Mouse (Mus musculus) liver, postnatal 0 days (tissue): ENCODE results near the gene Maff.

Source experiments
- CTCF ChIP-seq: sonication (generic); IDR thresholded peaks from 2 replicates; pipeline ENCODE4 v1.5.1; 2016; ENCODE audit warnings: antibody characterized with exemption, low read depth
- EP300 ChIP-seq: IDR thresholded peaks from 2 replicates; pipeline ENCODE4 v1.6.1; 2016; ENCODE audit warnings: antibody characterized with exemption, low read depth, mild to moderate bottlenecking

DNA sequence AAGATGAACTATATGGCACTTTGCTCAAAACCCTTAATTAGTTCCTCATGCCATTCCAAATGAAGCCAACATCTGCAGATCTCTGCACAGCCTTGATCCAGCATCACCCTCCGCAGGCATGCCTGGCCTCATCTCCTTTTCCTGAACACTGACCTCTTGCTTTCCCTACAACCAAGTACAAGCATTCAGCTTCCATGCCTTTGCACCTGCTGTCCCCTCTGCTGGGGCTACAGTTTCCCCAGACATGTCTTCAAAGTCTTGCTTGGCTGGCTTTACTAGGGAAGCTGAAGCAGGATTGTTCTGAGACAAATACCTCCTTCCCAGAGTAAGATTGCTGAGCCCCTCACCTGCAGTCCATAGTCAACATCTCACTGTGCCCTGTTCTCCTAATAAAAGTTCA is 57.9 kb downstream of the Maff start:
- TF ChIP-seq CTCF = no peak
- TF ChIP-seq EP300 = no peak
